Mouse (Mus musculus) WW6 (cell line): Measurements from ENCODE around the gene Arid1b.

ENCODE experiments used
- DNase-seq: peaks from one replicate; pipeline ENCODE4 v3.0.0-alpha.2; 2013; ENCODE audit warnings: low read depth, low spot score

Gene Arid1b

GRCm38 (mm10) chr17:5017065-5017464 is 22.9 kb downstream of the Arid1b start:
- no peak for DNase-seq

GRCm38 (mm10) chr17:5021303-5022003 is 27.3 kb downstream of the Arid1b start:
- DNase-seq: no peak

GRCm38 (mm10) chr17:5022019-5022544 is 27.9 kb downstream of the Arid1b start:
- no peak for DNase-seq

- no peak for DNase-seq
Measured at GRCm38 (mm10) chr17:5023745-5024144, 29.6 kb downstream of the Arid1b start.

- no peak for DNase-seq
Measured at GRCm38 (mm10) chr17:5025400-5025799, 31.3 kb downstream of the Arid1b start.

- DNase-seq: no peak
Measured at GRCm38 (mm10) chr17:5026578-5026977, 32.4 kb downstream of the Arid1b start.

- DNase-seq: no peak
Measured at GRCm38 (mm10) chr17:5029148-5029547, 35.0 kb downstream of the Arid1b start.

GRCm38 (mm10) chr17:5030290-5030689 is 36.2 kb downstream of the Arid1b start:
- DNase-seq: no peak

GRCm38 (mm10) chr17:5033346-5033745 is 39.2 kb downstream of the Arid1b start:
- no peak for DNase-seq

- no peak for DNase-seq
Measured at GRCm38 (mm10) chr17:5034201-5034600, 40.1 kb downstream of the Arid1b start.

- no peak for DNase-seq
Measured at GRCm38 (mm10) chr17:5036200-5036835, 42.2 kb downstream of the Arid1b start.

- DNase-seq: no peak
Measured at GRCm38 (mm10) chr17:5037199-5037598, 43.1 kb downstream of the Arid1b start.

GRCm38 (mm10) chr17:5039826-5040225 is 45.7 kb downstream of the Arid1b start:
- DNase-seq: no peak

GRCm38 (mm10) chr17:5043871-5044270 is 49.7 kb downstream of the Arid1b start:
- DNase-seq: no peak

GRCm38 (mm10) chr17:5045613-5046012 is 51.5 kb downstream of the Arid1b start:
- no peak for DNase-seq

GRCm38 (mm10) chr17:5047373-5047772 is 53.2 kb downstream of the Arid1b start:
- no peak for DNase-seq

- DNase-seq: no peak
Measured at GRCm38 (mm10) chr17:5050266-5050665, 56.1 kb downstream of the Arid1b start.

GRCm38 (mm10) chr17:5050970-5051530 is 56.9 kb downstream of the Arid1b start:
- no peak for DNase-seq

- no peak for DNase-seq
Measured at GRCm38 (mm10) chr17:5052091-5052799, 58.1 kb downstream of the Arid1b start.

GRCm38 (mm10) chr17:5052800-5053179 is 58.7 kb downstream of the Arid1b start:
- DNase-seq: no peak

- DNase-seq: no peak
Measured at GRCm38 (mm10) chr17:5053201-5053600, 59.1 kb downstream of the Arid1b start.

GRCm38 (mm10) chr17:5055412-5055811 is 61.3 kb downstream of the Arid1b start:
- DNase-seq: no peak
